Mouse (Mus musculus): ENCODE data around the gene Stx6. TPM values are rescaled to one million over a fixed set of nuclear protein-coding genes. Genes with fewer than 3 reads are reported as not detected.

Gene Stx6
- polyA plus RNA-seq, 1 experiment from 2014 or later: 117 TPM

DNA sequence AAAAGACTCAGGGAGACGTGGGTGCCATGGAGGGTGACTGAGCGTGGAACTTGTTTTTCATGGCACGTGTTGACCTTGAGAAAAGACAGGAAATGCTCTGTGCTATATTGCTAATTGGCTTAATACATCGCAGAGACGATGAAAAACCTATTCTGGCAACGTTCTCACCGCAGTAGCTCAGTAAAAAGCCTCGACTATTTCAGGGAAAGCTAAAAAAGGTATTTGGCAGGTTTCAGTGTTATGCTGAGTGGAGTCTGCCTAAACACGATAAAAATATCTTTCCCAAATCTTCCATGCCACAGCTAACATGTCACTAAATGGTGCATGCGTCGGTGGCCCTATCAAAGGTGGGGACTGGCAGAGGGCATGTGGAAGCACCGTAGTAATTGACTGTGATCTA lies 94.6 kb downstream of the Stx6 start:
- H3K9ac ChIP-seq: no peak overlapping the region
- no peaks in the 10 kb centered on the region for H3K4me1 ChIP-seq (replicated peaks; ENCODE audit: control insufficient read depth, insufficient read depth, low read length)
- WGBS: 72% methylated on average over 12 of the region's 12 CpGs

DNA sequence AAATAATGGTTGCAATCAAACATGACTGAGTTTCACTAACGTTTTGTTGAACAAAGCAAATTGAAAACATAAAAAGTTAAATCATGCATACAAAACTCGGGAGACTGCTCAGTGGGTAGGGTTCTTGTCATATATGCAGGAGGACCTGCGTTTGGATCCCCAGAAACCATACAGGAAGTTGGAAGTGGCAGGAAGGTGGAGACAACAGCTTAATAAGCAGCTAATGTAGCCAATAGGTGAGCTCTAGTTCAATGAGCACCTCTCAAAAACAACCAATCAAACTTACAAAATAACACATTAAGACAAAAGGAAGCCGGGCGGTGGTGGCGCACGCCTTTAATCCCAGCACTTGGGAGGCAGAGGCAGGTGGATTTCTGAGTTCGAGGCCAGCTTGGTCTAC lies 95.8 kb downstream of the Stx6 start:
- 86% methylated on average over 8 of the region's 8 CpGs for WGBS
- no peak for DNase-seq (ENCODE audit: low spot score)
- no peak for ATAC-seq (ENCODE audit: low FRiP score)

More for the DNA sequence above, 94.6 kb downstream of the Stx6 start:
- Histone ChIP-seq H3K9me3 (ENCODE audit: control insufficient read depth, low read length) (no peaks in the 10 kb centered on the region), H3K4me3 (replicated peaks; ENCODE audit: low read length) (no peak overlapping the region), H3K27me3 (ENCODE audit: control insufficient read depth, insufficient read depth, low read length) (no peaks in the 10 kb centered on the region), H3K36me3 (replicated peaks; ENCODE audit: control insufficient read depth, insufficient read depth) (no peaks in the 10 kb centered on the region), H3K27ac (no peak overlapping the region), H3K4me2 (replicated peaks) (no peak overlapping the region)
- no peak for DNase-seq (ENCODE audit: low spot score)
- ATAC-seq (ENCODE audit: low FRiP score): no peak

More for the DNA sequence above, 95.8 kb downstream of the Stx6 start:
- no peak overlapping the region for H3K4me3 ChIP-seq (replicated peaks; ENCODE audit: low read length)
- H3K27me3 ChIP-seq (ENCODE audit: control insufficient read depth, insufficient read depth, low read length): no peaks in the 10 kb centered on the region
- no peaks in the 10 kb centered on the region for H3K9me3 ChIP-seq (ENCODE audit: control insufficient read depth, low read length)
- H3K4me2 ChIP-seq (replicated peaks): no peak overlapping the region
- H3K36me3 ChIP-seq (replicated peaks; ENCODE audit: control insufficient read depth, insufficient read depth): no peaks in the 10 kb centered on the region
- H3K9ac ChIP-seq: no peak overlapping the region
- H3K4me1 ChIP-seq (replicated peaks; ENCODE audit: control insufficient read depth, insufficient read depth, low read length): no peaks in the 10 kb centered on the region
- H3K27ac ChIP-seq: no peak overlapping the region

Other genes starting within 250 kb of the Stx6 start
- 10.5 and 13.0 TPM in 2 replicates for gene Ier5, start 59.1 kb upstream of the Stx6 start, polyA plus RNA-seq (2014; fragmentation: Nextera tagmentation; extraction: Ambion mirVana)
- 2.0 and 2.4 TPM in 2 replicates for gene Mr1, start 11.9 kb upstream of the Stx6 start, polyA plus RNA-seq (2014; fragmentation: Nextera tagmentation; extraction: Ambion mirVana)
- gene BC034090, start 85.7 kb downstream of the Stx6 start, polyA plus RNA-seq (2014; fragmentation: Nextera tagmentation; extraction: Ambion mirVana): 4.0 and 4.1 TPM in 2 replicates

All from hindbrain, embryonic 14.5 days (tissue).